10 mouse cellular contexts compared by ENCODE assay signal in genomic region chr2:153157270-153157669, GRCm38 (mm10). TPM values are rescaled to one million over a fixed set of nuclear protein-coding genes. Genes with fewer than 3 reads are reported as not detected.
DNase-seq lines count a peak whose midpoint lies in the region; ATAC-seq and TF ChIP-seq lines count a peak whose summit lies in the region.
"Had no signal": no experiment of that assay in that cellular context is flagged by ENCODE, and none has a peak within 500 bp of the region (broad histone marks: within the 10 kb centered on the region; RNA-seq: fewer than 3 reads in every experiment).

No protein-coding gene starts in this region.

- peaks cover 5% of the 10 kb centered on the region for H3K4me1 ChIP-seq in heart, postnatal 0 days (ENCODE audit: control insufficient read depth, insufficient read depth)
- H3K4me1 ChIP-seq in thymus, adult 2 months (replicated peaks; ENCODE audit: control insufficient read depth, insufficient read depth, low read length): peaks cover 6% of the 10 kb centered on the region
- H3K4me1 ChIP-seq in forebrain, embryonic 14.5 days (ENCODE audit: control insufficient read depth, insufficient read depth, low read length): peaks cover 3% of the 10 kb centered on the region

- H3K4me2 ChIP-seq in heart, postnatal 0 days (ENCODE audit: low read depth, low read length): no peak overlapping the region
- no peak overlapping the region for H3K4me2 ChIP-seq in forebrain, embryonic 14.5 days (ENCODE audit: low read length)

- TF ChIP-seq EP300 in heart, postnatal 0 days (IDR thresholded peaks at IDR 0.05; ENCODE audit: low read depth): no peak

- H3K9ac ChIP-seq in heart, postnatal 0 days (replicated peaks; ENCODE audit: low read depth, low read length): no peak overlapping the region
- no peak overlapping the region for H3K9ac ChIP-seq in forebrain, embryonic 14.5 days (ENCODE audit: low read length)

- DNase-seq in heart, postnatal 0 days (ENCODE audit: low spot score): no peak
- no peak for DNase-seq in heart, postnatal 25 days (ENCODE audit: low spot score)
- DNase-seq in thymus, adult 2 months: peak; percentile 31
- no peak for DNase-seq in thymus, adult 18-20 months
- peak; percentile 22 for DNase-seq in c-Kit-positive CD71-positive TER-119-positive erythroid progenitor cells, embryonic 14.5 days (ENCODE audit: low spot score)
- peak; percentile 58 for DNase-seq in thymus, postnatal 4 days
- no peak for DNase-seq in spleen, postnatal 14 days (ENCODE audit: low spot score in 2 of 2)
- DNase-seq in forebrain, embryonic 14.5 days (ENCODE audit: low spot score): no peak

- TF ChIP-seq POLR2A in thymus, adult 2 months (IDR thresholded peaks at IDR 0.05; ENCODE audit: control insufficient read depth, extremely low read depth, insufficient read depth, low read length, poor library complexity): no peak

- no peak overlapping the region for H3K4me3 ChIP-seq in heart, postnatal 0 days (ENCODE audit: low read depth, low read length)
- H3K4me3 ChIP-seq in thymus, adult 2 months (ENCODE audit: control insufficient read depth, insufficient read depth, low read length): no peak overlapping the region
- no peak overlapping the region for H3K4me3 ChIP-seq in forebrain, embryonic 14.5 days (ENCODE audit: low read depth, low read length)

- TF ChIP-seq CTCF in heart, postnatal 0 days (IDR thresholded peaks at IDR 0.05; ENCODE audit: low read depth): peak; percentile 13; the same call in 1 of the 2 replicates
- no peak for TF ChIP-seq CTCF in thymus, adult 2 months (IDR thresholded peaks at IDR 0.05; ENCODE audit: borderline replicate concordance, control insufficient read depth, extremely low read depth, insufficient read depth, low read length, poor library complexity)

- WGBS in heart, postnatal 0 days: 58% methylated on average over 1 of the region's 3 CpGs
- 93% methylated on average over 3 of the region's 3 CpGs for WGBS in thymus, adult 2 months
- 56% methylated on average over 1 of the region's 3 CpGs for WGBS in forebrain, embryonic 14.5 days

- no peaks in the 10 kb centered on the region for H3K36me3 ChIP-seq in heart, postnatal 0 days (replicated peaks; ENCODE audit: control insufficient read depth, insufficient read depth, low read length)
- no peaks in the 10 kb centered on the region for H3K36me3 ChIP-seq in thymus, adult 2 months (ENCODE audit: control insufficient read depth, insufficient read depth, low read length)
- H3K36me3 ChIP-seq in forebrain, embryonic 14.5 days (ENCODE audit: control insufficient read depth, insufficient read depth, low read length): no peaks in the 10 kb centered on the region

- no peak for ATAC-seq in heart, postnatal 0 days (ENCODE audit: insufficient read depth, low read depth)
- ATAC-seq in forebrain, embryonic 14.5 days: no peak
- ATAC-seq: hindbrain, embryonic 16.5 days had no signal

- no peak overlapping the region for H3K27ac ChIP-seq in heart, postnatal 0 days (ENCODE audit: low read depth)
- H3K27ac ChIP-seq in thymus, adult 2 months (ENCODE audit: control insufficient read depth, insufficient read depth, low read length): no peak overlapping the region
- no peak overlapping the region for H3K27ac ChIP-seq in forebrain, embryonic 14.5 days (ENCODE audit: low read depth, low read length)
- H3K27ac ChIP-seq: macrophage had no signal

- no peaks in the 10 kb centered on the region for H3K9me3 ChIP-seq in heart, postnatal 0 days (replicated peaks; ENCODE audit: control insufficient read depth, low read length)
- no peaks in the 10 kb centered on the region for H3K9me3 ChIP-seq in forebrain, embryonic 14.5 days (replicated peaks; ENCODE audit: control insufficient read depth, low read length)

- intact Hi-C loops in heart, postnatal 25 days (cut with DNase I): loop anchor here (5.0 to 10.0 kb wide), 2 partner anchors 288 to 305 kb away; no protein-coding TSS in a partner anchor

- no peaks in the 10 kb centered on the region for H3K27me3 ChIP-seq in heart, postnatal 0 days (ENCODE audit: control insufficient read depth, insufficient read depth, low read length)
- H3K27me3 ChIP-seq in thymus, adult 2 months (ENCODE audit: control insufficient read depth, insufficient read depth, low read length): no peaks in the 10 kb centered on the region
- H3K27me3 ChIP-seq in forebrain, embryonic 14.5 days (replicated peaks; ENCODE audit: control insufficient read depth, insufficient read depth, low read length): no peaks in the 10 kb centered on the region

RNA-seq across cellular contexts. Expression of gene Tm9sf4, which starts 3.8 kb away (rescaled TPM):
- total RNA-seq in heart, postnatal 0 days (2014; rRNA removed; ENCODE audit: low replicate concordance): 35.7 and 37.8 TPM in 2 replicates
- 38.2 and 38.8 TPM in 2 replicates for polyA plus RNA-seq in heart, postnatal 0 days (2015; fragmentation: Nextera tagmentation; extraction: Ambion mirVana)
- total RNA-seq in heart, postnatal 25 days (2021): 10 to 100 TPM; 47.5 to 51.3 TPM
- 42.5 and 43.9 TPM in 2 replicates for polyA plus RNA-seq in thymus, adult 2 months (2012; rRNA removed)
- polyA plus RNA-seq in forebrain, embryonic 14.5 days (2014; fragmentation: Nextera tagmentation; extraction: Ambion mirVana): 54.5 and 69.8 TPM in 2 replicates

RNA-seq across cellular contexts. Expression of gene Hck, which starts 49.0 kb away (rescaled TPM):
- 3.8 and 6.4 TPM in 2 replicates for total RNA-seq in heart, postnatal 0 days (2014; rRNA removed; ENCODE audit: low replicate concordance)
- 1.5 and 1.7 TPM in 2 replicates for polyA plus RNA-seq in heart, postnatal 0 days (2015; fragmentation: Nextera tagmentation; extraction: Ambion mirVana)
- total RNA-seq in heart, postnatal 25 days (2021): 1 to 10 TPM; 1.1 to 1.4 TPM
- 14.6 and 22.1 TPM in 2 replicates for polyA plus RNA-seq in thymus, adult 2 months (2012; rRNA removed)
- 1.2 and 1.9 TPM in 2 replicates for polyA plus RNA-seq in forebrain, embryonic 14.5 days (2014; fragmentation: Nextera tagmentation; extraction: Ambion mirVana)

Comparison
In these comparisons a context has a peak if more than half of its experiments do, and no peak if none do; other contexts are left out.
1. DNase-seq: peak in thymus, adult 2 months (single experiment), c-Kit-positive CD71-positive TER-119-positive erythroid progenitor cells, embryonic 14.5 days (single experiment) and thymus, postnatal 4 days (single experiment); none in heart, postnatal 0 days (single experiment), heart, postnatal 25 days (single experiment), thymus, adult 18-20 months (0 of 2), spleen, postnatal 14 days (0 of 2) and forebrain, embryonic 14.5 days (single experiment).